Mouse (Mus musculus): ENCODE data around the gene Pfkl.
"Not testable (repeated sequence)": the region's sequence is repeated elsewhere in the genome, so short reads cannot be mapped to it uniquely, and the experiment has no call there.

Gene Pfkl

GRCm38 (mm10) chr10:78012661-78013495, 3.0 kb upstream of the Pfkl start:
- in situ Hi-C loops (cut with MseI, MboI) = no loop called here

DNA sequence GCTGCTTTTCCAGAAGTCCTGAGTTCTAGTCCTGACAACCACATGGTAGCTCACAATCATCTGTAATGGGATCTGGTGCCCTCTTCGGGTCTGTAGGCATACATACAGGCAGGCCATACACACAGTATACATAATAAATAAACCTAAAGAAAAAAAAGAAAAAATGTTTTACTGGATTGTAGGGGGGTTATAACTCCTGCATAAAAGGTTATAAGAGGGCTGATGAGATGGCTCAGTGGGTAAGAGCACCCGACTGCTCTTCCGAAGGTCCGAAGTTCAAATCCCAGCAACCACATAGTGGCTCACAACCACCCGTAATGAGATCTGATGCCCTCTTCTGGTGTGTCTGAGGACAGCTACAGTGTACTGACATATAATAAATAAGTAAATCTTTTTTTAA, 1.2 kb upstream of the Pfkl start:
- in situ Hi-C loops (cut with MseI, MboI) = not testable (repeated sequence)

GRCm38 (mm10) chr10:78010335-78010734, 452 bp upstream of the Pfkl start:
- in situ Hi-C loops (cut with MseI, MboI) = no loop called here

DNA sequence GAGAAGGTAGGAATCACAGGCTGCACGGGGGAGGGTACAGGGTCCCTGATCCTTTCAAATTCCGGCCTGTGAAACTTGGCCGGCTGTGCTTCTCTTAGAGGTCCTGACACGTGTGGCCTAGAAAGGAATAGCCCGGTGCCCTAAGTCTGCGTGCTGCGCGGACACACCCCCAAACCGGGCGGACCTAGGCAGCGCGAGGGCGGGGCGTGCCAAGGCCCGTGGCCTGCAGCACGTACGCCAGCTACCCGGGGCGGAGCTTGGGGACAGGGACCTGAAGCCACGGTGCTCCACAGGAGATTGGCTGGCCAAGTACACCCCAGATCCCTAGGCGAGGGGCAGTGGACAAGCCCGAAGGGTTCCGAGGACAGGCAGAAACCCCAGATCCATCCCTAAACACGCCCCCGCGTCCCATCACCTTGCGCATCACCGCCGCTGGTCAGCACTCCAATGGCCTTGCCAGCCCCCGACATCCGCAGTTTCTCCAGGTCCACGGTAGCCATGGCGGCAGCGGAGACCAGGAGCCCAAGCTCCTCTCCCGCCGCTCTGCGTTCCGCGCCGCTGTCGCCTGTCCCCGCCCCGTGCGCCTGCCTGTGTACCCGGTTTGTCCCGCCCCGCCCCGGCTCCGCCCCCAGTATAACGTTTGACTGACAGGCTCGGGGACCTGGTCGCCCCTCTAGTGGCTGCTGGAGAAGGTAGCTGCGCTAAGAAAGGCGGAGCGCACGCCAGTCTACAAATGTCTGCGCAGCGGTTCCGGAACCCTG, 519 bp downstream of the Pfkl start:
- in situ Hi-C loops (cut with MseI, MboI) = no loop called here

DNA sequence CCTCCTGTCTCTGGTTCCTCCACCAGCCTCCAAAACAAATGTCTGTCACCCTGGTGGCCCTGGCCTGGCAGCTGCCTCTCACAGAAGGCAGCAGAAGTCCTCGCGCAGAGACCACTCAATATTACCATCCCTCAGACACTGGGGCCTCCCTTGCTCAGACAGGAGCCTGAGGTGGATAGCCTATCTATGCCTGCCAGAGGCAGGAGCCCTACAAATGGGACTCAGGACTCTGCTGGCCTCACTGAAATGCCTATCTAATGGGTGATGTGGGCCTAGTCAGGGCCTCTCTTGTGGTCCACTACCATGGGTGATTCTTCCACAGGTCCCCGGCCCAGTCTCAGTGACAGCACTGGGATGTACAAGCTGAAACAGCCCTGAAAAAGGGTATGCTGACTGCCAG, 1.7 kb downstream of the Pfkl start:
- in situ Hi-C loops (cut with MseI, MboI) = no loop called here

DNA sequence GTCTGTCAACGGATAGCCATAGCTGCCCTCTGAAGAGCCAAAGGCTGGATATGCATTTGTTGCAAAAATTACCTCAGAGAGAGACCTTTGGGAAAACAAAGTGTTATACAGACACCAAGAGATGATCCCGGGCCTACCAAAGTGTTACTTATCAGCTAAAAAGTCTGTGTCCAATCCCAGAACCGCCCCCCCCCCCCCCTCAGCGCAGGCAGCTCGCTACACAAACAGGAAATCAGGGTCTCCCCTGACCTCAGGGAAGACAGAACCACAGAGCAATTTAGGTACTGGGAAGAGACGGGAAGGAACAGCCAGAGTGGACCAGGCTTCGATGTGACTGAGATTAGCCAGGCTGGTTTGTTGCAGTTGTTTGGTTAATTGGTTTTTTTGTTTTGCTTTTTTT, 2.7 kb downstream of the Pfkl start:
- in situ Hi-C loops (cut with MseI, MboI) = no loop called here

DNA sequence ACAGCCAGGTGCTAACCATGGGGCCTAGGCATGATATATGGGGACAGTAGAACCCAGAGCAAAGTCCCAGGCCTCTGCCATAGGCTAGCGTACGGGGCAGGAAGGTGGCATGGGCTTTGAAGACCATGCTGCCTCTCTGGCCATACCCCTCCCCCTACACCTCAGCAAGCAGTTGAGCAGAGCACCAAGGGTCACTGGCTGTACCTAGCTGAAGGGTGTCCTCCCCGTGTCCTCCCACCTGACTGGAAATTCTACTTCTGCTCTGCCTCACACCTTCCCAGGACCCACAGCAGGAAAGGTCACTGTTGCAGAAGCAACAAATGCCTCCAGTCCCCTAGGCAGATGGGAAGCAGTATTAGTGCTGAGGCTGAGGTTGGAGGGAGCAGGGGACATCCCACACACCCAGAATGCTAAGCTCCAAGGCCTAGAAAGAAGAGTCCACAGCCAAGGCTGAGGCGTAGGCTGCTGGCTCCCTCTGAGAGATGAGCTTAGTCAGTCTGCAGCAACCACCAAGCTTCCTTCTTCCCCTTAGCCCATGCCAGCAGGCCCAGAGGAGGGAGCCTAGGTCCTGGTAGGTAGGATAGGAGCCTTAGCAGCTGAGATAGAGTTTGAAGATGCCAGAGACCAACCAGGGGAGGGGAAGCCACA, 4.0 kb downstream of the Pfkl start:
- in situ Hi-C loops (cut with MseI, MboI) = no loop called here

- in situ Hi-C loops (cut with MseI, MboI) = no loop called here
Measured at GRCm38 (mm10) chr10:78004479-78005100, 5.3 kb downstream of the Pfkl start.

GRCm38 (mm10) chr10:78002316-78002715, 7.6 kb downstream of the Pfkl start:
- in situ Hi-C loops (cut with MseI, MboI) = no loop called here

DNA sequence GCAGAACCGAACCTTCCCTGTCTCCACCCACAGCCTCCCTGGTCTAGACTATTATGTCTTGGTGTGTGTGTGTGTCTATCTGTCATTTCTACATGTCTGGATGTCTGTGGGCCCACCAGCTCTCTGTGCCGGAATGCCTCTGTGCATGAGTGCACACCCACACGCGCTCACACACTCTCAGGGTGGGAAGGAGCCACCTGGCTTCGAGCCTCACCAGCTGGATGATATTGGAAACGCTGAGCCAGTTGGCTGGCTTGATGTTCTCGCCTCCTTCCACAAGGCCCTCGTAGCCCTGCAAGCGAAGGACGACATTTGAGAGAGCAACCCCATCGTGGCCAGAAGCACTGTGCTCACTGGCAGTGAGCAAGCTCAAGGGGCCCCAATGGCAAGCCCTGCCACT, 8.1 kb downstream of the Pfkl start:
- in situ Hi-C loops (cut with MseI, MboI) = no loop called here

DNA sequence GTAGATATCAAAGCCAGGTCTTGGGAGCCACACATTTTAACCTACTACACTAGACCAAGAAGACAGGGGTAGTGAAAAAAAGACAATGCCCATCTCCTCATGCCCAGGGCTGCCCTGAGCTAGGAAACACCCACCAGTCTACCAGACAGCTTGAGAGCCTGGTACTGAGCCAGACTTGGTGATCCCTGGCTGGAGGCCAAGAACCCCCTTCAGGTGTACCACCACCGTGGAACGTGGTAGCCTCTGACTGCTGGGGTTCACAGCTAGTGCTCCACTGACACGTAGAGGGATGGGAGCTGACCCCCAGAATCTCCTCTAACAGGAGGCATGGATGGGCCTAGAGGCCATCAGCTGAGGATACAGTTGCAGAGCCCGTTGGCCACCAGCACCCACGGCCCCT, 9.7 kb downstream of the Pfkl start:
- in situ Hi-C loops (cut with MseI, MboI) = no loop called here

GRCm38 (mm10) chr10:77995639-77996038, 14.2 kb downstream of the Pfkl start:
- in situ Hi-C loops (cut with MseI, MboI) = no loop called here

- in situ Hi-C loops (cut with MseI, MboI) = no loop called here
Measured at GRCm38 (mm10) chr10:77985775-77986174, 24.1 kb downstream of the Pfkl start.

GRCm38 (mm10) chr10:77984660-77985059, 25.2 kb downstream of the Pfkl start:
- in situ Hi-C loops (cut with MseI, MboI) = no loop called here

DNA sequence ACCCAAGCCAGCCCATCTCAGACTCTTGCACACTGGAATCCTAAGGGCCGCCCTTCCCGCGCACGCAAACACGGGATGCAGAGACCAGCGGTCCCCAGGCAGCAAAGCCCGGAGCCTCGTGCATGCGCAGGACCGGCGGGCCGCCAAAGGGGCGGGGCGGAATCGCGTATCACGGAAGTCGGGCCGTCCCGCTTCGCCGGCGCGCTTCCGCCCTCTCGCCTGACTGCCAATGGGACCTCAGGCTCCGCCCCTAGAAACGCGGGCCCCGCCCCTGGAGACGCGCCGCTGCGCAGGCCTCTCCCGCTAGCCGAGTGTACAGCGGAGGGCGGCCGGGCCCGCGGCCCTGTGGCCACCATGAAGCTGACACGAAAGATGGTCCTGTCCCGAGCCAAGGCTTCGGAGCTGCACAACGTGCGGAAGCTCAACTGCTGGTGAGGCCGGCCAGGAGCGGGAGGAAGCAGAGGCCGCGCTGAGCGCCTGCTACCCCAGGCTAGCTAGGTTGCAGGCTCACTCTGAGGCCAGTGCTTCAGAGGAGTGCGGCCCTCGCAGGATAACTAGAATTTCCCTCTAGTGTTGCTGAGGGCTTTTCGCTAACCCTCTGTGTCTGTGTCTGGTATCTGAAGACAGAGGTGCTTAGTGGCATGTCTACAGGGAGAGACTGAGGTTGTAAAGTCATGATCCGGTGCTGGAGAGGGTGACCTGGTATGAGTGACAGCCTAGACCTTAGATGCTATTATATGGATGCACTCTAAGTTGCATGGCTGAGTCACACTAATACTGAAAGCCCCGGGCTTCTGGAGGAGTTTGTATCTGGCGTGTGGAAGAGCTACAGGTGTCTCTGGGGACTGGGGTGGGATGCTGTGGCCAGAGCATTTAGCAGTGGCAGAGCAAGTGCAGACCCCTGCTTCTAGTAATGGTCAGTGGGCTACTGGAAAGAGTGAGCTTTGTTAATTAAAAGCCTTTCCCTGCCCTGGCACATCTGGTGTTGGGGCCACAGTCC, 31.2 kb downstream of the Pfkl start, which contains the start of gene 1810043G02Rik:
TSS of gene 1810043G02Rik (plus strand) at position 174 of the 1,000 bp plus-strand sequence.
- in situ Hi-C loops (cut with MseI, MboI) = no loop called here

- in situ Hi-C loops (cut with MseI, MboI) = no loop called here
Measured at GRCm38 (mm10) chr10:77976458-77977150, 33.3 kb downstream of the Pfkl start.

- in situ Hi-C loops (cut with MseI, MboI) = no loop called here
Measured at GRCm38 (mm10) chr10:77975653-77976052, 34.2 kb downstream of the Pfkl start.

GRCm38 (mm10) chr10:77974811-77975210, 35.1 kb downstream of the Pfkl start:
- in situ Hi-C loops (cut with MseI, MboI) = no loop called here

- in situ Hi-C loops (cut with MseI, MboI) = no loop called here
Measured at GRCm38 (mm10) chr10:77974323-77974722, 35.6 kb downstream of the Pfkl start.

Measured in mouse trophoblast stem cell (cell line).